Mouse (Mus musculus): ENCODE data around the gene Rps5. TPM values are rescaled to one million over a fixed set of nuclear protein-coding genes. Genes with fewer than 3 reads are reported as not detected.
A peak's percentile ranks its signal among the peaks of the same experiment; 100 is the strongest.

Gene Rps5
- polyA plus RNA-seq, 1 experiment from 2014 or later = 762 TPM

- peak overlapping the region; percentile 97 for H3K9ac ChIP-seq (ENCODE audit: low read length)
- peak overlapping the region; percentile 94 for H3K4me2 ChIP-seq (ENCODE audit: low read length)
- H3K4me1 ChIP-seq (ENCODE audit: control insufficient read depth in 2 of 2, insufficient read depth in 2 of 2, low read length in 2 of 2) = peaks cover 5 to 16% of the 10 kb centered on the region in 2 experiments
- H3K27me3 ChIP-seq (ENCODE audit: control insufficient read depth, insufficient read depth, low read length) = no peaks in the 10 kb centered on the region
- H3K36me3 ChIP-seq (ENCODE audit: control insufficient read depth, insufficient read depth, low read length) = peaks cover 27% of the 10 kb centered on the region
- ATAC-seq (ENCODE audit: insufficient number of reproducible peaks, insufficient read depth, low FRiP score, low read depth) = peak; percentile 42
- peak overlapping the region; percentile 86 to 87 for H3K27ac ChIP-seq (replicated peaks in 1 of 2; ENCODE audit: control insufficient read depth in 1 of 2, insufficient read depth in 1 of 2, low read depth in 2 of 2, low read length in 2 of 2)
- peak overlapping the region; percentile 92 to 95 for H3K4me3 ChIP-seq (ENCODE audit: control insufficient read depth in 1 of 2, insufficient read depth in 1 of 2, low read depth in 1 of 2, low read length in 2 of 2)
- H3K9me3 ChIP-seq (ENCODE audit: control insufficient read depth, low read length) = no peaks in the 10 kb centered on the region
- under 1% methylated on average over 28 of the region's 29 CpGs for WGBS
Observed at GRCm38 (mm10) chr7:12966104-12966845, 44.2 kb downstream of the Rps5 start.

GRCm38 (mm10) chr7:12970906-12971305 is 48.8 kb downstream of the Rps5 start:
- no peak for ATAC-seq (ENCODE audit: insufficient number of reproducible peaks, insufficient read depth, low FRiP score, low read depth)
- Histone ChIP-seq H3K36me3 (ENCODE audit: control insufficient read depth, insufficient read depth, low read length) (peaks cover 46% of the 10 kb centered on the region), H3K4me3 (ENCODE audit: control insufficient read depth in 1 of 2, insufficient read depth in 1 of 2, low read depth in 1 of 2, low read length in 2 of 2) (no peak overlapping the region), H3K4me2 (ENCODE audit: low read length) (no peak overlapping the region), H3K9me3 (ENCODE audit: control insufficient read depth, low read length) (no peaks in the 10 kb centered on the region), H3K4me1 (ENCODE audit: control insufficient read depth in 2 of 2, insufficient read depth in 2 of 2, low read length in 2 of 2) (peaks cover 0 to 12% of the 10 kb centered on the region in 2 experiments; a peak in 2 of 4 replicates), H3K27me3 (ENCODE audit: control insufficient read depth, insufficient read depth, low read length) (no peaks in the 10 kb centered on the region), H3K27ac (replicated peaks in 1 of 2; ENCODE audit: control insufficient read depth in 1 of 2, insufficient read depth in 1 of 2, low read depth in 2 of 2, low read length in 2 of 2) (no peak overlapping the region), H3K9ac (ENCODE audit: low read length) (no peak overlapping the region)
- WGBS = 90% methylated on average over 25 of the region's 25 CpGs

Other genes with a start within 250 kb of the Rps5 start
- gene Vmn2r55, start 237.3 kb upstream of the Rps5 start, polyA plus RNA-seq (2014; fragmentation: Nextera tagmentation; extraction: Ambion mirVana) = not detected in 2 replicates
- gene Vmn2r56, start 187.3 kb upstream of the Rps5 start, polyA plus RNA-seq (2014; fragmentation: Nextera tagmentation; extraction: Ambion mirVana) = not detected in 2 replicates
- 5.6 and 6.6 TPM in 2 replicates for gene Zscan18, start 118.7 kb upstream of the Rps5 start, polyA plus RNA-seq (2014; fragmentation: Nextera tagmentation; extraction: Ambion mirVana)
- 13.6 and 14.8 TPM in 2 replicates for gene Zfp329, start 103.4 kb upstream of the Rps5 start, polyA plus RNA-seq (2014; fragmentation: Nextera tagmentation; extraction: Ambion mirVana)
- gene Zfp110, start 87.5 kb upstream of the Rps5 start, polyA plus RNA-seq (2014; fragmentation: Nextera tagmentation; extraction: Ambion mirVana) = 22.6 and 22.7 TPM in 2 replicates
- 3.5 and 3.8 TPM in 2 replicates for gene Zfp128, start 41.1 kb upstream of the Rps5 start, polyA plus RNA-seq (2014; fragmentation: Nextera tagmentation; extraction: Ambion mirVana)
- gene Zscan22, start 24.5 kb upstream of the Rps5 start, polyA plus RNA-seq (2014; fragmentation: Nextera tagmentation; extraction: Ambion mirVana) = 12.7 TPM in 2 replicates
- gene Rnf225, start 5.1 kb downstream of the Rps5 start, polyA plus RNA-seq (2014; fragmentation: Nextera tagmentation; extraction: Ambion mirVana) = 0.30 and 0.45 TPM in 2 replicates
- gene Zfp324, start 43.5 kb downstream of the Rps5 start, polyA plus RNA-seq (2014; fragmentation: Nextera tagmentation; extraction: Ambion mirVana) = 6.1 and 6.3 TPM in 2 replicates
- 4.4 and 5.2 TPM in 2 replicates for gene Zfp446, start 55.6 kb downstream of the Rps5 start, polyA plus RNA-seq (2014; fragmentation: Nextera tagmentation; extraction: Ambion mirVana)
- gene Slc27a5, start 75.9 kb downstream of the Rps5 start, polyA plus RNA-seq (2014; fragmentation: Nextera tagmentation; extraction: Ambion mirVana) = 0.08 TPM in 1 of 2 replicates, not detected in the other
- gene Trim28, start 76.8 kb downstream of the Rps5 start, polyA plus RNA-seq (2014; fragmentation: Nextera tagmentation; extraction: Ambion mirVana) = 210 and 224 TPM in 2 replicates
- gene Zbtb45, start 87.7 kb downstream of the Rps5 start, polyA plus RNA-seq (2014; fragmentation: Nextera tagmentation; extraction: Ambion mirVana) = 12.8 and 17.2 TPM in 2 replicates
- 153 and 165 TPM in 2 replicates for gene Chmp2a, start 112.5 kb downstream of the Rps5 start, polyA plus RNA-seq (2014; fragmentation: Nextera tagmentation; extraction: Ambion mirVana)
- 151 and 180 TPM in 2 replicates for gene Ube2m, start 116.0 kb downstream of the Rps5 start, polyA plus RNA-seq (2014; fragmentation: Nextera tagmentation; extraction: Ambion mirVana)
- 1.4 and 1.8 TPM in 2 replicates for gene Mzf1, start 132.5 kb downstream of the Rps5 start, polyA plus RNA-seq (2014; fragmentation: Nextera tagmentation; extraction: Ambion mirVana)
- gene Vmn1r85, start 172.9 kb downstream of the Rps5 start, polyA plus RNA-seq (2014; fragmentation: Nextera tagmentation; extraction: Ambion mirVana) = not detected in 2 replicates
- not detected in 2 replicates for gene Vmn1r86, start 197.6 kb downstream of the Rps5 start, polyA plus RNA-seq (2014; fragmentation: Nextera tagmentation; extraction: Ambion mirVana)
- not detected in 2 replicates for gene Vmn1r87, start 217.9 kb downstream of the Rps5 start, polyA plus RNA-seq (2014; fragmentation: Nextera tagmentation; extraction: Ambion mirVana)
- gene Vmn1r88, start 237.3 kb downstream of the Rps5 start, polyA plus RNA-seq (2014; fragmentation: Nextera tagmentation; extraction: Ambion mirVana) = not detected in 2 replicates

Measured in heart, embryonic 14.5 days (tissue).